Comparison of ENCODE assay signal across 20 mouse cellular contexts in genomic region chr14:122689136-122689815, GRCm38 (mm10).
DNase-seq lines count a peak whose midpoint lies in the region; ATAC-seq lines count a peak whose summit lies in the region.
"Had no signal": no experiment of that assay in that cellular context is flagged by ENCODE, and none has a peak within 500 bp of the region (broad histone marks: within the 10 kb centered on the region; RNA-seq: fewer than 3 reads in every experiment).

No protein-coding gene starts in this region.

- H3K4me2 ChIP-seq in limb, embryonic 12.5 days, result no peak overlapping the region
- H3K4me2 ChIP-seq: heart, embryonic 15.5 days; liver, embryonic 15.5 days had no signal

- H3K27ac ChIP-seq in limb, embryonic 12.5 days, result 0 out of 2 replicates have a peak overlapping the region, but pooled peaks have one; percentile 7
- H3K27ac ChIP-seq: heart, embryonic 15.5 days; liver, embryonic 15.5 days had no signal

- DNase-seq in layer of hippocampus, adult 11-12 months (ENCODE audit: low spot score), result peak; percentile 6
- DNase-seq in layer of hippocampus, adult 8-10 months (ENCODE audit: low spot score in 2 of 2), result no peak
- DNase-seq in ovary, postnatal 14 days (ENCODE audit: low spot score), result peak; percentile 1
- no peak for DNase-seq in ovary, adult 18-20 months (ENCODE audit: low spot score)
- DNase-seq in embryo, embryonic 11 days, result peak; percentile 25
- DNase-seq in adrenal gland, adult (ENCODE audit: inconsistent age in 2 of 2, low spot score in 1 of 2), result no peak
- DNase-seq: cerebellum, adult 11 months; cerebellum, postnatal 25 days; heart, adult 11 months; kidney, adult 9 months; kidney, postnatal 4 days; lung, postnatal 14 days; right cerebral cortex, postnatal 25 days; thymus, postnatal 25 days had no signal

- peaks cover 20% of the 10 kb centered on the region for H3K4me1 ChIP-seq in limb, embryonic 12.5 days (replicated peaks)
- H3K4me1 ChIP-seq: liver, embryonic 15.5 days had no signal

- 52% methylated on average over 17 of the region's 17 CpGs for WGBS in limb, embryonic 12.5 days

- H3K9me3 ChIP-seq in limb, embryonic 12.5 days, result no peaks in the 10 kb centered on the region
- H3K9me3 ChIP-seq: heart, embryonic 15.5 days; liver, embryonic 15.5 days had no signal

- ATAC-seq in limb, embryonic 12.5 days (ENCODE audit: insufficient number of reproducible peaks, insufficient read depth, low FRiP score, low TSS enrichment, low read depth), result no peak
- ATAC-seq in megakaryocyte progenitor cell, adult 5-6 weeks (replicated peaks; ENCODE audit: poor library complexity), result no peak
- ATAC-seq: inflammation-experienced regulatory T-cells, adult 6 months; Patski had no signal

- no peaks in the 10 kb centered on the region for H3K27me3 ChIP-seq in limb, embryonic 12.5 days
- H3K27me3 ChIP-seq: heart, embryonic 15.5 days; liver, embryonic 15.5 days; Patski had no signal

- H3K36me3 ChIP-seq in limb, embryonic 12.5 days, result peaks cover 9% of the 10 kb centered on the region; the same call in 1 of the 2 replicates
- H3K36me3 ChIP-seq: heart, embryonic 15.5 days; liver, embryonic 15.5 days had no signal

- H3K4me3 ChIP-seq in limb, embryonic 12.5 days (replicated peaks), result no peak overlapping the region
- H3K4me3 ChIP-seq: heart, embryonic 15.5 days; liver, embryonic 15.5 days had no signal

- H3K9ac ChIP-seq in limb, embryonic 12.5 days (replicated peaks), result no peak overlapping the region
- H3K9ac ChIP-seq: heart, embryonic 15.5 days; liver, embryonic 15.5 days had no signal

Comparison
In these comparisons a context has a peak if more than half of its experiments do, and no peak if none do; other contexts are left out.
1. DNase-seq: peak in layer of hippocampus, adult 11-12 months (single experiment), ovary, postnatal 14 days (single experiment) and embryo, embryonic 11 days (single experiment); none in layer of hippocampus, adult 8-10 months (0 of 2), ovary, adult 18-20 months (single experiment) and adrenal gland, adult (0 of 2).